Mouse (Mus musculus) MEL (cell line): ENCODE measurements at regions not wholly inside any gene's neighbourhood (a gene's known extent, or its start where the extent isn't known, plus 50 kb on each side); places are given as distances from the start of the nearest gene placed in this dataset.

Source experiments
- BHLHE40 ChIP-seq: IDR thresholded peaks from 2 replicates; pipeline ENCODE4 v1.6.1; 2012; ENCODE audit warnings: low read depth, mild to moderate bottlenecking, inconsistent platforms, low read length, improper control_type of control experiment, borderline replicate concordance
- CTCF ChIP-seq, 3 experiments: IDR thresholded peaks in 2 of 3; conservative IDR thresholded peaks in 1 of 3; 2 replicates each; pipeline ENCODE4 v1.5.1; 2011 to 2012; ENCODE audit warnings: low read length in 3 of 3, low read depth in 2 of 3, mild to moderate bottlenecking in 2 of 3, improper control_type of control experiment in 1 of 3, inconsistent platforms in 1 of 3, mixed read lengths in 1 of 3, moderate library complexity in 1 of 3; ENCODE audit not compliant: control insufficient read depth in 1 of 3, insufficient read depth in 1 of 3, poor library complexity in 1 of 3, severe bottlenecking in 1 of 3
- EP300 ChIP-seq, 2 experiments: IDR thresholded peaks; 2 replicates each; pipeline ENCODE4 v1.6.1; 2011; ENCODE audit warnings: improper control_type of control experiment in 2 of 2, low read length in 2 of 2, low read depth in 1 of 2, mild to moderate bottlenecking in 1 of 2
- GATA1 ChIP-seq: IDR thresholded peaks from 2 replicates; pipeline ENCODE4 v1.6.1; 2011; ENCODE audit warnings: low read depth, low read length, improper control_type of control experiment
- MYB ChIP-seq: IDR thresholded peaks from 2 replicates; pipeline ENCODE4 v1.6.1; 2011; ENCODE audit warnings: mild to moderate bottlenecking, low read depth, low read length, improper control_type of control experiment
- POLR2A ChIP-seq, 2 experiments: IDR thresholded peaks; 2 replicates each; pipeline ENCODE4 v1.6.1; 2011 to 2012; ENCODE audit warnings: low read length in 2 of 2, mild to moderate bottlenecking in 2 of 2, control low read depth in 1 of 2, improper control_type of control experiment in 1 of 2, low read depth in 1 of 2, moderate library complexity in 1 of 2; ENCODE audit not compliant: control insufficient read depth in 1 of 2, insufficient read depth in 1 of 2, poor library complexity in 1 of 2
- POLR2AphosphoS5 ChIP-seq: IDR thresholded peaks from 2 replicates; pipeline ENCODE4 v1.6.1; 2012; ENCODE audit warnings: low read depth, borderline replicate concordance, mild to moderate bottlenecking, inconsistent platforms, low read length, moderate library complexity, mixed read lengths
- RAD21 ChIP-seq: IDR thresholded peaks from 2 replicates; pipeline ENCODE4 v1.6.1; 2011; ENCODE audit warnings: mild to moderate bottlenecking, low read depth, low read length, improper control_type of control experiment
- SMC3 ChIP-seq: IDR thresholded peaks from 2 replicates; pipeline ENCODE4 v1.6.1; 2011; ENCODE audit warnings: low read depth, low read length, improper control_type of control experiment
- TBP ChIP-seq: IDR thresholded peaks from 2 replicates; pipeline ENCODE4 v1.8.0; 2011; ENCODE audit warnings: low read depth, low read length, improper control_type of control experiment
- UBTF ChIP-seq: IDR thresholded peaks from 2 replicates; pipeline ENCODE4 v1.6.1; 2012; ENCODE audit warnings: low read depth, mild to moderate bottlenecking, inconsistent platforms, low read length, improper control_type of control experiment, moderate library complexity, borderline replicate concordance; ENCODE audit not compliant: insufficient read depth
- ZC3H11A ChIP-seq: IDR thresholded peaks from 2 replicates; pipeline ENCODE4 v1.6.1; 2012; ENCODE audit warnings: low read depth, mild to moderate bottlenecking, inconsistent platforms, low read length, improper control_type of control experiment
- ZNF384 ChIP-seq: IDR thresholded peaks from 2 replicates; pipeline ENCODE4 v1.6.1; 2012; ENCODE audit warnings: low read depth, mild to moderate bottlenecking, inconsistent platforms, low read length, improper control_type of control experiment

GRCm38 (mm10) chr12:25180289-25180688 is 83.3 kb upstream of the Id2 start:
- TF ChIP-seq UBTF: no peak
- no peak for TF ChIP-seq CTCF (IDR thresholded peaks at IDR 0.05 in 2 of 3, conservative IDR thresholded peaks at IDR 0.05 in 1 of 3; ENCODE audit: control insufficient read depth in 1 of 3, insufficient read depth in 1 of 3, low read depth in 2 of 3, low read length in 3 of 3, poor library complexity in 1 of 3, severe bottlenecking in 1 of 3)
- no peak for TF ChIP-seq EP300 (IDR thresholded peaks at IDR 0.05; ENCODE audit: low read depth in 1 of 2, low read length in 2 of 2)
- TF ChIP-seq BHLHE40: no peak
- no peak for TF ChIP-seq MYB
- no peak for TF ChIP-seq POLR2A (IDR thresholded peaks at IDR 0.05; ENCODE audit: control insufficient read depth in 1 of 2, insufficient read depth in 1 of 2, low read depth in 1 of 2, low read length in 2 of 2, poor library complexity in 1 of 2)
- TF ChIP-seq TBP: no peak
- TF ChIP-seq RAD21: no peak
- TF ChIP-seq POLR2AphosphoS5: no peak
- no peak for TF ChIP-seq SMC3
- TF ChIP-seq ZC3H11A: no peak
- TF ChIP-seq ZNF384: no peak
- TF ChIP-seq GATA1: no peak
